Mouse (Mus musculus): ENCODE measurements at regions not wholly inside any gene's neighbourhood (a gene's known extent, or its start where the extent isn't known, plus 50 kb on each side); places are given as distances from the start of the nearest gene placed in this dataset.

DNA sequence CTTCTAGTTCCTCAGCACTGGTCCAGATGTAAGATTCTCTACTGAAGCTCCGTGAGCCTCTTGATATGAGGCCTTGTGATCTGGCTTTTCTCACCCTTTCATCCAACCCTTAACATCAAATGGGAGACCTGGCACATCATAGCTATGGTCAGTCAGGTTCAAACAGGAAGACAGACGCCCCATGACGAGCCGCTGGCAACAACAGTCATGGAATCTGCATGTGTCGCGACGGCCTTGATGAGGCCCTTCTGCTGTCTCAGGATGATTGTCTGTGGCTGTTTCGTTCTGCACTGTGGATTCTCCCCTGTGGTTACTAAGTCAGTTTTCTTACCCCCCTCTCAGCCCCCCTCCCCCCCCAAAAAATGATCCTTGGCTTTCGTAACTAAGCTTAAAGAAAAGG is 144.9 kb downstream of the Ndfip2 start:
- no peak for TF ChIP-seq CTCF (IDR thresholded peaks at IDR 0.05 in 2 of 3, conservative IDR thresholded peaks at IDR 0.05 in 1 of 3; ENCODE audit: control insufficient read depth in 1 of 3, insufficient read depth in 1 of 3, low read depth in 2 of 3, low read length in 3 of 3, poor library complexity in 1 of 3, severe bottlenecking in 1 of 3)
- TF ChIP-seq POLR2A (IDR thresholded peaks at IDR 0.05; ENCODE audit: control insufficient read depth in 1 of 2, insufficient read depth in 1 of 2, low read depth in 1 of 2, low read length in 2 of 2, poor library complexity in 1 of 2): no peak
